9 mouse cellular contexts compared by ENCODE assay signal in the genomic region with DNA sequence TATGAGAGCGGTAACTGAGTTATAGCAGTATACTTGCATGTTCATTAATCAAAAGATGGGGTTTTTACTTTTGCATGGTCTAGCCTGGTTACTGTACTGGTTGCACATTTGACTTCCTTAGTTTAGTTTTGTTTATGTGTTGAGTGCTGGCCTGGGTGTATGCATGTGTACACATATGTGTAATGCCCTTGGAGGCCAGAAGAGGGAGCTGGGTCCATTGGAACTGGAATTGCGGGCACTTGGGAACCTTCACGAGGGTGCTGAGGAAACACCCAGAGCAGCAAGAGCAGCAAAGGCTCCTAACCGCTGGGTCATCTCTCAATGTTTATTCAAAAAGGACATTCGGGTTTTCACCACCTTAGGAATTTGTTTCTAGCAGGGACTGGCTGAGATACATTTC.
DNase-seq lines count a peak whose midpoint lies in the region; TF ChIP-seq lines count a peak whose summit lies in the region.
"Had no signal": no experiment of that assay in that cellular context is flagged by ENCODE, and none has a peak within 500 bp of the region (broad histone marks: within the 10 kb centered on the region; RNA-seq: fewer than 3 reads in every experiment).

No protein-coding gene starts in this region.

- TF ChIP-seq RAD21 in MEL (IDR thresholded peaks at IDR 0.05; ENCODE audit: low read depth, low read length): peak; percentile 17

- H3K9ac ChIP-seq in MEL (ENCODE audit: control insufficient read depth, low read depth, low read length, poor library complexity, severe bottlenecking): no peak overlapping the region

- H3K4me3 ChIP-seq in layer of hippocampus, adult 2 months: no peak overlapping the region
- H3K4me3 ChIP-seq in MEL (ENCODE audit: control insufficient read depth in 1 of 2, insufficient read depth in 1 of 2, low read depth in 2 of 2, low read length in 2 of 2): no peak overlapping the region
- H3K4me3 ChIP-seq: erythroblast, embryonic 14.5 days; megakaryocyte, embryonic 14.5 days had no signal

- DNase-seq in layer of hippocampus, adult 2 months (ENCODE audit: low spot score in 2 of 2): peak in 1 of 2 experiments; percentile 30
- DNase-seq in layer of hippocampus, adult 9-10 months (ENCODE audit: low spot score): no peak
- peak; percentile 4 for DNase-seq in MEL (ENCODE audit: low read depth, low spot score)
- peak; percentile 78 for DNase-seq in adrenal gland, postnatal 14 days
- peak; percentile 50 for DNase-seq in kidney, postnatal 14 days
- DNase-seq in retina, postnatal 1 day: peak; percentile 25
- DNase-seq in frontal cortex, postnatal 25 days (ENCODE audit: low spot score in 2 of 2): no peak

- no peak overlapping the region for H3K27ac ChIP-seq in layer of hippocampus, adult 2 months
- H3K27ac ChIP-seq in MEL (ENCODE audit: control insufficient read depth, low read depth, low read length): no peak overlapping the region

- no peak for TF ChIP-seq EP300 in MEL (IDR thresholded peaks at IDR 0.05; ENCODE audit: low read depth in 1 of 2, low read length in 2 of 2)

- H3K27me3 ChIP-seq in MEL (ENCODE audit: control insufficient read depth in 1 of 2, insufficient read depth in 2 of 2, low read length in 2 of 2): no peaks in the 10 kb centered on the region
- H3K27me3 ChIP-seq: megakaryocyte, embryonic 14.5 days had no signal

- no peaks in the 10 kb centered on the region for H3K4me1 ChIP-seq in MEL (ENCODE audit: control insufficient read depth in 1 of 2, insufficient read depth in 2 of 2, low read length in 2 of 2)
- H3K4me1 ChIP-seq: megakaryocyte, embryonic 14.5 days had no signal

- no peaks in the 10 kb centered on the region for H3K36me3 ChIP-seq in MEL (ENCODE audit: control insufficient read depth in 1 of 2, insufficient read depth in 2 of 2, low read length in 2 of 2)

- H3K9me3 ChIP-seq in MEL (replicated peaks; ENCODE audit: insufficient read depth, low read length): no peaks in the 10 kb centered on the region

- no peaks in the 10 kb centered on the region for H3K79me2 ChIP-seq in MEL (ENCODE audit: control insufficient read depth, insufficient read depth, low read length, poor library complexity)

- TF ChIP-seq CTCF in layer of hippocampus, adult 2 months (conservative IDR thresholded peaks at IDR 0.05): peak; percentile 74
- peak; percentile 20 to 31 (median 22); a peak in 2 of 6 replicates for TF ChIP-seq CTCF in MEL (IDR thresholded peaks at IDR 0.05 in 2 of 3, conservative IDR thresholded peaks at IDR 0.05 in 1 of 3; ENCODE audit: control insufficient read depth in 1 of 3, insufficient read depth in 1 of 3, low read depth in 2 of 3, low read length in 3 of 3, poor library complexity in 1 of 3, severe bottlenecking in 1 of 3)

- TF ChIP-seq POLR2A in MEL (IDR thresholded peaks at IDR 0.05; ENCODE audit: control insufficient read depth in 1 of 2, insufficient read depth in 1 of 2, low read depth in 1 of 2, low read length in 2 of 2, poor library complexity in 1 of 2): no peak

TF ChIP-seq in MEL, 35 proteins besides CTCF, POLR2A, EP300 and RAD21:
- TF ChIP-seq TAL1 (IDR thresholded peaks at IDR 0.05; ENCODE audit: low read length): no peak

Comparison
In these comparisons a context has a peak if more than half of its experiments do, and no peak if none do; other contexts are left out.
1. DNase-seq: peak in MEL (single experiment), adrenal gland, postnatal 14 days (single experiment), kidney, postnatal 14 days (single experiment) and retina, postnatal 1 day (single experiment); none in layer of hippocampus, adult 9-10 months (single experiment) and frontal cortex, postnatal 25 days (0 of 2).